ENCODE assay signal across 33 mouse cellular contexts in genomic region chr1:86016516-86016915, GRCm38 (mm10). TPM values are rescaled to one million over a fixed set of nuclear protein-coding genes. Genes with fewer than 3 reads are reported as not detected.
"Had no signal": no experiment of that assay in that cellular context is flagged by ENCODE, and none has a peak within 500 bp of the region (broad histone marks: within the 10 kb centered on the region; RNA-seq: fewer than 3 reads in every experiment).

Gene Spata3 (plus strand): TSS chr1:86016816.

- DNase-seq: gastrocnemius, postnatal 14 days; gastrocnemius, postnatal 36 days; heart, adult 2 months; heart, postnatal 10 days; heart, postnatal 4 days; kidney, adult 18-20 months; kidney, adult 8-10 months; kidney, postnatal 10 days; kidney, postnatal 36 days; layer of hippocampus, adult 9-11 months; layer of hippocampus, postnatal 36 days; left cerebral cortex, postnatal 4 days had no signal

- H3K36me3 ChIP-seq: heart, embryonic 10.5 days; heart, embryonic 12.5 days; hindbrain, embryonic 10.5 days; hindbrain, embryonic 12.5 days; intestine, embryonic 15.5 days; limb, embryonic 13.5 days; limb, embryonic 15.5 days; liver, embryonic 12.5 days had no signal

- H3K27ac ChIP-seq: heart, adult 2 months; hindbrain, embryonic 10.5 days; hindbrain, embryonic 12.5 days; intestine, embryonic 15.5 days; limb, embryonic 13.5 days; limb, embryonic 15.5 days; liver, embryonic 12.5 days; liver, embryonic 14.5 days had no signal

- H3K9me3 ChIP-seq: heart, embryonic 10.5 days; hindbrain, embryonic 12.5 days; intestine, embryonic 15.5 days; limb, embryonic 15.5 days; liver, embryonic 12.5 days had no signal

- ATAC-seq: hindbrain, embryonic 16.5 days; intestine, embryonic 15.5 days; intestine, postnatal 0 days; liver, embryonic 12.5 days had no signal

- H3K9ac ChIP-seq: liver, embryonic 14.5 days had no signal

RNA-seq across cellular contexts. Expression of gene Spata3, which starts in this region (rescaled TPM):
- total RNA-seq: gastrocnemius, adult 18-20 months; gastrocnemius, adult 8-10 months; gastrocnemius, postnatal 14 days; gastrocnemius, postnatal 36 days; granulocyte monocyte progenitor cell, adult 5-6 weeks; heart, adult 2 months; heart, postnatal 10 days; heart, postnatal 25 days; heart, postnatal 4 days; liver, adult 2 months had no signal
- polyA plus RNA-seq: heart, embryonic 10.5 days; heart, embryonic 12.5 days; heart, embryonic 14.5 days; heart, embryonic 16.5 days; hindbrain, embryonic 10.5 days; hindbrain, embryonic 12.5 days; intestine, embryonic 15.5 days; intestine, postnatal 0 days; kidney, embryonic 16.5 days; large intestine, adult 2 months; limb, embryonic 11.5 days; limb, embryonic 13.5 days; limb, embryonic 15.5 days; liver, adult 2 months had no signal
